ENCODE assay signal across 28 mouse cellular contexts in the genomic region with DNA sequence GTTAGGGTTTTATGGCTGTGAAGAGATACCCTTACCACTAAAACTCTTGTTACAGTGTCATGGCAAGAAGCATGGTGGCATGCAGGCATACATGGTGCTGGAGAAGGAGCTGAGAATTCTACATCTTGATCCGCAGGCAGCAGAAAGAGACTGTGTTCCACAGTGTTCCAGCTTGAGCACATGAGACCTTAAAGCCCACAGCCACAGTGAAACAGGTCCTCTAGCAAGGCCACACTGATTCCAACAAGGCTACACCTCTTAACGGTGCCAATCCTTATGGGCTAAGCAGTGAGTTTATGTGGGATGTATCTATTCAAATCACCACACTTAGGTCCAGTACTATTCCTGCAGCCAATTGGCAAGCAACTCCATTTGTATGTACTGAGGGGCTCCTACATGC. TPM values are rescaled to one million over a fixed set of nuclear protein-coding genes. Genes with fewer than 3 reads are reported as not detected.
A peak's percentile ranks its signal among the peaks of the same experiment; 100 is the strongest.
DNase-seq lines count a peak whose midpoint lies in the region; ATAC-seq and TF ChIP-seq lines count a peak whose summit lies in the region.
"Had no signal": no experiment of that assay in that cellular context is flagged by ENCODE, and none has a peak within 500 bp of the region (broad histone marks: within the 10 kb centered on the region; RNA-seq: fewer than 3 reads in every experiment).

No protein-coding gene starts in this region.

- no peaks in the 10 kb centered on the region for H3K27me3 ChIP-seq in heart, embryonic 11.5 days (ENCODE audit: control insufficient read depth, insufficient read depth, low read length)
- peaks cover 53% of the 10 kb centered on the region for H3K27me3 ChIP-seq in liver, embryonic 15.5 days
- no peaks in the 10 kb centered on the region for H3K27me3 ChIP-seq in lung, embryonic 16.5 days (ENCODE audit: control insufficient read depth, insufficient read depth, low read depth, low read length)
- H3K27me3 ChIP-seq in midbrain, embryonic 10.5 days (ENCODE audit: low read depth, poor library complexity, severe bottlenecking), result peaks cover 51% of the 10 kb centered on the region
- H3K27me3 ChIP-seq: embryonic facial prominence, embryonic 13.5 days; heart, embryonic 13.5 days; Patski had no signal

- WGBS in heart, embryonic 11.5 days (ENCODE audit: insufficient replicate concordance), result 87% methylated on average over 2 of the region's 2 CpGs
- 66% methylated on average over 2 of the region's 2 CpGs for WGBS in liver, embryonic 15.5 days (ENCODE audit: insufficient replicate concordance)
- 94% methylated on average over 2 of the region's 2 CpGs for WGBS in lung, embryonic 16.5 days
- 80% methylated on average over 2 of the region's 2 CpGs for WGBS in lung, adult 2 months
- 89% methylated on average over 2 of the region's 2 CpGs for WGBS in midbrain, embryonic 10.5 days

- no peak overlapping the region for H3K4me3 ChIP-seq in heart, embryonic 11.5 days (ENCODE audit: low read depth, low read length)
- H3K4me3 ChIP-seq in liver, embryonic 15.5 days (replicated peaks), result no peak overlapping the region
- H3K4me3 ChIP-seq in lung, embryonic 16.5 days (ENCODE audit: low read length), result no peak overlapping the region
- no peak overlapping the region for H3K4me3 ChIP-seq in lung, adult 2 months (replicated peaks; ENCODE audit: extremely low read depth, low read depth, low read length)
- no peak overlapping the region for H3K4me3 ChIP-seq in brown adipose tissue, adult 24 weeks (ENCODE audit: insufficient read depth, low read depth, low read length)
- no peak overlapping the region for H3K4me3 ChIP-seq in midbrain, embryonic 10.5 days
- H3K4me3 ChIP-seq: embryonic facial prominence, embryonic 10.5 days; embryonic facial prominence, embryonic 13.5 days; erythroblast, embryonic 14.5 days; forebrain, embryonic 12.5 days; forebrain, embryonic 15.5 days; heart, embryonic 13.5 days had no signal

- no peak for TF ChIP-seq CTCF in lung, adult 2 months (IDR thresholded peaks at IDR 0.05; ENCODE audit: insufficient read depth, low read length)

- TF ChIP-seq POLR2A in lung, adult 2 months (IDR thresholded peaks at IDR 0.05; ENCODE audit: borderline replicate concordance, extremely low read depth, low read depth, low read length), result no peak

- H3K4me1 ChIP-seq in heart, embryonic 11.5 days (ENCODE audit: control insufficient read depth, insufficient read depth, low read length), result peaks cover 25% of the 10 kb centered on the region
- H3K4me1 ChIP-seq in liver, embryonic 15.5 days (replicated peaks), result peaks cover 48% of the 10 kb centered on the region
- H3K4me1 ChIP-seq in lung, embryonic 16.5 days (replicated peaks; ENCODE audit: control insufficient read depth, insufficient read depth, low read length), result peaks cover 46% of the 10 kb centered on the region
- peaks cover 20% of the 10 kb centered on the region for H3K4me1 ChIP-seq in lung, adult 2 months (ENCODE audit: control insufficient read depth, insufficient read depth, low read length)
- peaks cover 16% of the 10 kb centered on the region for H3K4me1 ChIP-seq in brown adipose tissue, adult 24 weeks (ENCODE audit: control insufficient read depth, insufficient read depth, insufficient read length, low read length)
- H3K4me1 ChIP-seq in midbrain, embryonic 10.5 days, result peaks cover 22% of the 10 kb centered on the region

- H3K36me3 ChIP-seq in heart, embryonic 11.5 days (ENCODE audit: control insufficient read depth, insufficient read depth, low read length), result no peaks in the 10 kb centered on the region
- no peaks in the 10 kb centered on the region for H3K36me3 ChIP-seq in liver, embryonic 15.5 days (replicated peaks)
- H3K36me3 ChIP-seq in lung, embryonic 16.5 days (ENCODE audit: control insufficient read depth, insufficient read depth, low read length), result no peaks in the 10 kb centered on the region
- H3K36me3 ChIP-seq in midbrain, embryonic 10.5 days, result no peaks in the 10 kb centered on the region
- H3K36me3 ChIP-seq: embryonic facial prominence, embryonic 10.5 days; forebrain, embryonic 12.5 days; forebrain, embryonic 15.5 days; G1E had no signal

- H3K27ac ChIP-seq in heart, embryonic 11.5 days (ENCODE audit: low read depth, low read length), result no peak overlapping the region
- peak overlapping the region; percentile 78; the same call in 1 of the 2 replicates for H3K27ac ChIP-seq in liver, embryonic 15.5 days (replicated peaks)
- peak overlapping the region; percentile 96 for H3K27ac ChIP-seq in lung, embryonic 16.5 days (ENCODE audit: low read length)
- H3K27ac ChIP-seq in brown adipose tissue, adult 24 weeks (replicated peaks; ENCODE audit: low read depth, low read length), result peak overlapping the region; percentile 62
- no peak overlapping the region for H3K27ac ChIP-seq in midbrain, embryonic 10.5 days (replicated peaks)
- H3K27ac ChIP-seq: embryonic facial prominence, embryonic 10.5 days; forebrain, embryonic 12.5 days; forebrain, embryonic 15.5 days; hindbrain, embryonic 14.5 days; hindbrain, postnatal 0 days had no signal

- H3K9me3 ChIP-seq in heart, embryonic 11.5 days (replicated peaks; ENCODE audit: control insufficient read depth, low read length), result no peaks in the 10 kb centered on the region
- no peaks in the 10 kb centered on the region for H3K9me3 ChIP-seq in liver, embryonic 15.5 days (replicated peaks)
- no peaks in the 10 kb centered on the region for H3K9me3 ChIP-seq in lung, embryonic 16.5 days (ENCODE audit: control insufficient read depth, low read length)
- H3K9me3 ChIP-seq in midbrain, embryonic 10.5 days (replicated peaks), result no peaks in the 10 kb centered on the region
- H3K9me3 ChIP-seq: embryonic facial prominence, embryonic 10.5 days; embryonic facial prominence, embryonic 13.5 days; forebrain, embryonic 12.5 days; forebrain, embryonic 15.5 days; heart, embryonic 13.5 days had no signal

- no peak overlapping the region for H3K4me2 ChIP-seq in heart, embryonic 11.5 days
- no peak overlapping the region for H3K4me2 ChIP-seq in liver, embryonic 15.5 days
- no peak overlapping the region for H3K4me2 ChIP-seq in lung, embryonic 16.5 days (ENCODE audit: low read depth, low read length)
- H3K4me2 ChIP-seq: embryonic facial prominence, embryonic 13.5 days; forebrain, embryonic 12.5 days; forebrain, embryonic 15.5 days; heart, embryonic 13.5 days; hindbrain, embryonic 14.5 days had no signal

- ATAC-seq in heart, embryonic 11.5 days (replicated peaks; ENCODE audit: insufficient number of reproducible peaks, low FRiP score, low TSS enrichment), result no peak
- no peak for ATAC-seq in liver, embryonic 15.5 days (ENCODE audit: insufficient read depth)
- no peak for ATAC-seq in lung, embryonic 16.5 days (ENCODE audit: low read depth)
- ATAC-seq: forebrain, embryonic 15.5 days; hindbrain, postnatal 0 days; Patski had no signal

- H3K9ac ChIP-seq in heart, embryonic 11.5 days (ENCODE audit: low read depth, low read length), result no peak overlapping the region
- H3K9ac ChIP-seq in liver, embryonic 15.5 days, result no peak overlapping the region
- no peak overlapping the region for H3K9ac ChIP-seq in lung, embryonic 16.5 days (ENCODE audit: low read length)
- H3K9ac ChIP-seq: embryonic facial prominence, embryonic 13.5 days; forebrain, embryonic 12.5 days; forebrain, embryonic 15.5 days; heart, embryonic 13.5 days; hindbrain, embryonic 14.5 days had no signal

- DNase-seq in heart, adult 11 months, result peak; percentile 90
- DNase-seq in liver, result no peak
- no peak for DNase-seq in lung, adult 2 months
- DNase-seq in midbrain, embryonic 10.5 days (ENCODE audit: low spot score), result no peak
- DNase-seq: adrenal gland, postnatal 10 days; adrenal gland, postnatal 36 days; B cell, adult 2 months; cerebellum, adult 11 months; cerebellum, adult 2 months; cerebellum, postnatal 25 days; embryo, embryonic 11 days; gastrocnemius, postnatal 14 days; heart, postnatal 14 days; heart, postnatal 4 days had no signal

RNA-seq across cellular contexts. Expression of a gene that starts 1.5 kb away (rescaled TPM):
- 13.9 and 14.4 TPM in 2 replicates for polyA plus RNA-seq in heart, embryonic 11.5 days (2014; fragmentation: Nextera tagmentation; extraction: Ambion mirVana)
- 3.2 and 4.7 TPM in 2 replicates for polyA plus RNA-seq in liver, embryonic 15.5 days (2015; fragmentation: Nextera tagmentation; extraction: Ambion mirVana)
- 8.9 and 9.8 TPM in 2 replicates for polyA plus RNA-seq in lung, embryonic 16.5 days (2015; fragmentation: Nextera tagmentation; extraction: Ambion mirVana)
- 215 and 250 TPM in 2 replicates for polyA plus RNA-seq in lung, adult 2 months (2012; rRNA removed)
- polyA plus RNA-seq in brown adipose tissue, adult 24 weeks (2012; ENCODE audit: insufficient read depth, insufficient read length, missing spikeins), result 33.6 and 41.9 TPM in 2 replicates
- 3.2 and 3.6 TPM in 2 replicates for polyA plus RNA-seq in midbrain, embryonic 10.5 days (2016; fragmentation: Nextera tagmentation; extraction: Ambion mirVana)
- polyA plus RNA-seq: G1E had no signal

RNA-seq across cellular contexts. Expression of a gene that starts 16.9 kb away (rescaled TPM):
- polyA plus RNA-seq in heart, embryonic 11.5 days (2014; fragmentation: Nextera tagmentation; extraction: Ambion mirVana), result 29.5 and 31.1 TPM in 2 replicates
- polyA plus RNA-seq in liver, embryonic 15.5 days (2015; fragmentation: Nextera tagmentation; extraction: Ambion mirVana), result 19.9 and 25.0 TPM in 2 replicates
- 84.9 and 87.6 TPM in 2 replicates for polyA plus RNA-seq in lung, embryonic 16.5 days (2015; fragmentation: Nextera tagmentation; extraction: Ambion mirVana)
- polyA plus RNA-seq in lung, adult 2 months (2012; rRNA removed), result 46.8 and 69.6 TPM in 2 replicates
- polyA plus RNA-seq in brown adipose tissue, adult 24 weeks (2012; ENCODE audit: insufficient read depth, insufficient read length, missing spikeins), result 12.6 and 16.8 TPM in 2 replicates
- 15.7 and 17.7 TPM in 2 replicates for polyA plus RNA-seq in midbrain, embryonic 10.5 days (2016; fragmentation: Nextera tagmentation; extraction: Ambion mirVana)

RNA-seq across cellular contexts. Expression of a gene that starts 18.0 kb away (rescaled TPM):
- polyA plus RNA-seq in heart, embryonic 11.5 days (2014; fragmentation: Nextera tagmentation; extraction: Ambion mirVana), result 11.6 and 13.5 TPM in 2 replicates
- 8.8 and 10.1 TPM in 2 replicates for polyA plus RNA-seq in liver, embryonic 15.5 days (2015; fragmentation: Nextera tagmentation; extraction: Ambion mirVana)
- polyA plus RNA-seq in lung, embryonic 16.5 days (2015; fragmentation: Nextera tagmentation; extraction: Ambion mirVana), result 26.3 and 26.4 TPM in 2 replicates
- polyA plus RNA-seq in lung, adult 2 months (2012; rRNA removed), result 39.3 and 53.9 TPM in 2 replicates
- 11.3 and 12.7 TPM in 2 replicates for polyA plus RNA-seq in brown adipose tissue, adult 24 weeks (2012; ENCODE audit: insufficient read depth, insufficient read length, missing spikeins)
- 29.4 and 36.4 TPM in 2 replicates for polyA plus RNA-seq in midbrain, embryonic 10.5 days (2016; fragmentation: Nextera tagmentation; extraction: Ambion mirVana)

RNA-seq across cellular contexts. Expression of a gene that starts 55.5 kb away (rescaled TPM):
- 14.6 and 16.3 TPM in 2 replicates for polyA plus RNA-seq in heart, embryonic 11.5 days (2014; fragmentation: Nextera tagmentation; extraction: Ambion mirVana)
- 10.5 and 11.1 TPM in 2 replicates for polyA plus RNA-seq in liver, embryonic 15.5 days (2015; fragmentation: Nextera tagmentation; extraction: Ambion mirVana)
- 7.5 and 8.4 TPM in 2 replicates for polyA plus RNA-seq in lung, embryonic 16.5 days (2015; fragmentation: Nextera tagmentation; extraction: Ambion mirVana)
- polyA plus RNA-seq in lung, adult 2 months (2012; rRNA removed), result 29.1 and 34.8 TPM in 2 replicates
- 14.4 and 21.6 TPM in 2 replicates for polyA plus RNA-seq in brown adipose tissue, adult 24 weeks (2012; ENCODE audit: insufficient read depth, insufficient read length, missing spikeins)
- polyA plus RNA-seq in midbrain, embryonic 10.5 days (2016; fragmentation: Nextera tagmentation; extraction: Ambion mirVana), result 23.3 and 26.7 TPM in 2 replicates

RNA-seq across cellular contexts. Expression of a gene that starts 56.3 kb away (rescaled TPM):
- polyA plus RNA-seq in heart, embryonic 11.5 days (2014; fragmentation: Nextera tagmentation; extraction: Ambion mirVana), result 5.7 and 6.1 TPM in 2 replicates
- polyA plus RNA-seq in liver, embryonic 15.5 days (2015; fragmentation: Nextera tagmentation; extraction: Ambion mirVana), result 0.12 TPM in 1 of 2 replicates, not detected in the other
- polyA plus RNA-seq in lung, embryonic 16.5 days (2015; fragmentation: Nextera tagmentation; extraction: Ambion mirVana), result 0.35 and 0.60 TPM in 2 replicates
- 4.9 and 9.4 TPM in 2 replicates for polyA plus RNA-seq in lung, adult 2 months (2012; rRNA removed)
- 2.8 and 4.7 TPM in 2 replicates for polyA plus RNA-seq in brown adipose tissue, adult 24 weeks (2012; ENCODE audit: insufficient read depth, insufficient read length, missing spikeins)
- 0.06 TPM in 2 replicates for polyA plus RNA-seq in midbrain, embryonic 10.5 days (2016; fragmentation: Nextera tagmentation; extraction: Ambion mirVana)
- polyA plus RNA-seq: erythroblast, embryonic 14.5 days; G1E had no signal

Comparison
In these comparisons a context has a peak if more than half of its experiments do, and no peak if none do; other contexts are left out.
1. H3K27ac ChIP-seq: peak in liver, embryonic 15.5 days (single experiment), lung, embryonic 16.5 days (single experiment) and brown adipose tissue, adult 24 weeks (single experiment); none in heart, embryonic 11.5 days (single experiment) and midbrain, embryonic 10.5 days (single experiment).